Mouse (Mus musculus) forebrain, postnatal 0 days (tissue): ENCODE measurements around the gene Sfxn2. TPM values are rescaled to one million over a fixed set of nuclear protein-coding genes. Genes with fewer than 3 reads are reported as not detected.
A peak's percentile ranks its signal among the peaks of the same experiment; 100 is the strongest.

Experiments
- ATAC-seq: fragments of 200-750 bp; cut with Nextera tagmentation; 2 replicates; pipeline ENCODE4 v1.8.0; 2017; ENCODE audit warnings: mild to moderate bottlenecking, moderate library complexity
- DNase-seq: peaks from one replicate; pipeline ENCODE4 v3.0.0-alpha.2; 2015
- H3K27ac ChIP-seq: fragments of 300-500 bp; sonication (generic); 2 replicates; pipeline ENCODE4 v1.5.1; 2014; ENCODE audit warnings: low read depth, mild to moderate bottlenecking, antibody characterized with exemption, low read length, moderate library complexity, mixed read lengths
- H3K27me3 ChIP-seq: fragments of 300-500 bp; sonication (generic); 2 replicates; pipeline ENCODE4 v1.6.1; 2014; ENCODE audit warnings: mild to moderate bottlenecking, low read length, mixed read lengths; ENCODE audit not compliant: insufficient read depth
- H3K36me3 ChIP-seq: fragments of 300-500 bp; sonication (generic); 2 replicates; pipeline ENCODE4 v1.6.1; 2014; ENCODE audit warnings: mild to moderate bottlenecking, moderate library complexity; ENCODE audit not compliant: insufficient read depth
- H3K4me1 ChIP-seq: fragments of 300-500 bp; sonication (generic); 2 replicates; pipeline ENCODE4 v1.6.1; 2014; ENCODE audit warnings: antibody characterized with exemption; ENCODE audit not compliant: insufficient read depth
- H3K4me2 ChIP-seq: fragments of 300-500 bp; sonication (generic); 2 replicates; pipeline ENCODE4 v1.6.1; 2014; ENCODE audit warnings: low read depth, mild to moderate bottlenecking, moderate library complexity
- H3K4me3 ChIP-seq: fragments of 300-500 bp; sonication (generic); 2 replicates; pipeline ENCODE4 v1.5.1; 2014; ENCODE audit warnings: low read depth, low read length, mixed read lengths
- H3K9ac ChIP-seq: fragments of 300-500 bp; sonication (generic); 2 replicates; pipeline ENCODE4 v1.6.1; 2014; ENCODE audit warnings: mild to moderate bottlenecking
- H3K9me3 ChIP-seq: fragments of 300-500 bp; sonication (generic); 2 replicates; pipeline ENCODE4 v1.6.1; 2016; ENCODE audit warnings: low read length
- CTCF ChIP-seq: sonication (generic); IDR thresholded peaks from 2 replicates; pipeline ENCODE4 v1.5.1; 2016; ENCODE audit warnings: antibody characterized with exemption, control low read depth, low read depth
- WGBS: fragments of 180-500 bp; shearing (Covaris S2); extraction: QIAGEN DNeasy Blood & Tissue Kit; methylation state at CpG from one replicate; pipeline ENCODE4 v1.1.7; 2014; 5-methylcytosine and 5-hydroxymethylcytosine counted together
- polyA plus RNA-seq: library from polyadenylated mRNA; unstranded; fragments of >200 nt; fragmentation: Nextera tagmentation; extraction: Ambion mirVana; gene quantifications from 2 replicates; pipeline ENCODE4 v1.2.1, GENCODE M21; 2015
- total RNA-seq: library from RNA; depleted of rRNA; stranded (reverse); fragments of >200 nt; gene quantifications from 2 replicates; pipeline ENCODE4 v1.2.3, GENCODE M21; 2014

Sfxn2 gene
- total and polyA plus RNA-seq, 2 experiments from 2014 or later: 10.6 to 12.6 TPM

DNA sequence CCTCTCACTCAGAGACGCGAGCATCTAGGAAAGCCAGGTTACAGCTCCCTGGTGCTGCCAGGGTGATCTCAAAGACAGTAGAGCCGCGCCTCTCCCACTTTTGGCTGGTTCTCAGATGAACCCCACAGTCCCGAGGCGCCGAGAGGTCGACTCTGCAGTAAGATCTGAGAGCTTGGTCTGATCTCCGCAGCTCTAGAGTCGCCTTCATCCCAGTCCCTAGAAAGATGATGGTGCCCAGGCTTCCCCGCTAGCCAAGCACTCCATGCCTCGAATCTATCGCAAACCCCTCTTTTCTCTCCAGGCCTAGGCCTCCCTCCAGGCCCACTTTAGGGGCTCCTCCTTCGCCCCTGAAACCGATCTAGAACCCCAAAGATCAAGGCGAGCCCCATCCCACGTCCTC lies 617 bp upstream of the Sfxn2 start:
- Histone ChIP-seq H3K9ac (peak overlapping the region; percentile 73), H3K4me3 (peak overlapping the region; percentile 62), H3K36me3 (no peaks in the 10 kb centered on the region), H3K4me2 (peak overlapping the region; percentile 58), H3K4me1 (peaks cover 8% of the 10 kb centered on the region; the same call in 1 of the 2 replicates), H3K27me3 (no peaks in the 10 kb centered on the region), H3K27ac (peak overlapping the region; percentile 78), H3K9me3 (no peaks in the 10 kb centered on the region)
- DNase-seq (no peak), ATAC-seq (peak; percentile 42; the same call in 1 of the 2 replicates)
- WGBS: under 1% methylated on average over 17 of the region's 17 CpGs
- no peak for TF ChIP-seq CTCF

DNA sequence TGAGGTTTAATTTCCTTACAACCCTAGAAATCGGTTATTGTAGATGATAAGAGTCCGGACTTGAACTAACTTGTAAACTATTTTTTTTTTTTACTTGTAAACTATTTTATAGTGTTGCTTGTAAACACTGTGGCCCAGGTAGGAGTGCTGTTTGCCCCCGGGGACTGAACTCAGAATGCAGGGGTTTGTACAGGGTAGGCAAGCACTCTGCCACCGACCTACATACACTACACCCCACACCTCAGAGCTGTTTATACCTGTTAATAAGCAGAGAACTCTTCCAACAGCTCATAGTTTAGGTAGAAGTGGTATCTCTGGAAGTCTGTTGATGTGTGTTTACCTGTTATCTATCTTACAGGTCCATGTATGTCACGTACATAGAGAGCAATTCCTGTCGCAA lies 825 bp downstream of the Sfxn2 start:
- no peak for ATAC-seq
- H3K27me3 ChIP-seq: no peaks in the 10 kb centered on the region
- peak overlapping the region; percentile 62 for H3K4me3 ChIP-seq
- no peaks in the 10 kb centered on the region for H3K9me3 ChIP-seq
- 52% methylated on average over 6 of the region's 6 CpGs for WGBS
- no peak for TF ChIP-seq CTCF
- no peak overlapping the region for H3K27ac ChIP-seq
- peak overlapping the region; percentile 58 for H3K4me2 ChIP-seq
- 0 out of 2 replicates have a peak overlapping the region, but pooled peaks have one; percentile 61 for H3K9ac ChIP-seq
- no peak for DNase-seq
- no peaks in the 10 kb centered on the region for H3K36me3 ChIP-seq
- H3K4me1 ChIP-seq: peaks cover 8% of the 10 kb centered on the region; the same call in 1 of the 2 replicates

DNA sequence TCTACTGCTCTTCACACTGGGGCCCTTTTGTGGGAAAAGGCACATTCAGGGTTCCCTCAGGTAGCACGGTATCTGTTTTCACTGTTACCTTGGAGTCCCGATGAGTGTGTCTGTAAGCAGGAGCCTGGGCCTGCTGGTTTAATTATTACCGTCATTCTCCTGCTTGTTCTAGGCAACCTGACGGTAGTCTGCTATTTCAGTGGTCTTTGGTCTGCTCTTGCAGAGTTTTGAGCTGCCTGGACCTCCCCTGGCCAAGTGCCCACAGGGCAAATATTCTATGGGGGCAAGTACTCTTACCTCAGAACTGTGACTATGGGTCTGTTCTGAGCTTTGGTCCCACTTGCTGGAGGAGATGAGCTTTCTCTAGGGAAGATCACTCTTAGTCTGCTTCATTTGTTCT lies 2.0 kb downstream of the Sfxn2 start:
- H3K27me3 ChIP-seq: no peaks in the 10 kb centered on the region
- H3K9me3 ChIP-seq: no peaks in the 10 kb centered on the region
- no peak overlapping the region for H3K9ac ChIP-seq
- H3K4me3 ChIP-seq: no peak overlapping the region
- no peak overlapping the region for H3K4me2 ChIP-seq
- 61% methylated on average over 4 of the region's 4 CpGs for WGBS
- DNase-seq: no peak
- no peak for ATAC-seq
- no peak overlapping the region for H3K27ac ChIP-seq
- no peak for TF ChIP-seq CTCF
- peaks cover 8% of the 10 kb centered on the region; the same call in 1 of the 2 replicates for H3K4me1 ChIP-seq
- H3K36me3 ChIP-seq: no peaks in the 10 kb centered on the region

GRCm38 (mm10) chr19:46587823-46588508 lies 14.8 kb downstream of the Sfxn2 start:
- peak; percentile 97 for TF ChIP-seq CTCF
- H3K4me3 ChIP-seq: no peak overlapping the region
- DNase-seq (peak; percentile 87), ATAC-seq (peak; percentile 91)
- no peak overlapping the region for H3K4me2 ChIP-seq
- no peak overlapping the region for H3K9ac ChIP-seq
- no peaks in the 10 kb centered on the region for H3K4me1 ChIP-seq
- H3K27ac ChIP-seq: no peak overlapping the region
- WGBS: 59% methylated on average over 13 of the region's 13 CpGs
- H3K27me3 ChIP-seq: no peaks in the 10 kb centered on the region
- H3K9me3 ChIP-seq: no peaks in the 10 kb centered on the region
- H3K36me3 ChIP-seq: peaks cover 45% of the 10 kb centered on the region

- H3K27ac ChIP-seq: no peak overlapping the region
- H3K36me3 ChIP-seq: peaks cover 45% of the 10 kb centered on the region
- WGBS: 90% methylated on average over 6 of the region's 6 CpGs
- no peaks in the 10 kb centered on the region for H3K9me3 ChIP-seq
- DNase-seq (no peak), ATAC-seq (no peak)
- H3K9ac ChIP-seq: no peak overlapping the region
- no peaks in the 10 kb centered on the region for H3K4me1 ChIP-seq
- no peak for TF ChIP-seq CTCF
- no peaks in the 10 kb centered on the region for H3K27me3 ChIP-seq
- H3K4me3 ChIP-seq: no peak overlapping the region
- no peak overlapping the region for H3K4me2 ChIP-seq
Observed at GRCm38 (mm10) chr19:46591575-46591974, 18.4 kb downstream of the Sfxn2 start.

DNA sequence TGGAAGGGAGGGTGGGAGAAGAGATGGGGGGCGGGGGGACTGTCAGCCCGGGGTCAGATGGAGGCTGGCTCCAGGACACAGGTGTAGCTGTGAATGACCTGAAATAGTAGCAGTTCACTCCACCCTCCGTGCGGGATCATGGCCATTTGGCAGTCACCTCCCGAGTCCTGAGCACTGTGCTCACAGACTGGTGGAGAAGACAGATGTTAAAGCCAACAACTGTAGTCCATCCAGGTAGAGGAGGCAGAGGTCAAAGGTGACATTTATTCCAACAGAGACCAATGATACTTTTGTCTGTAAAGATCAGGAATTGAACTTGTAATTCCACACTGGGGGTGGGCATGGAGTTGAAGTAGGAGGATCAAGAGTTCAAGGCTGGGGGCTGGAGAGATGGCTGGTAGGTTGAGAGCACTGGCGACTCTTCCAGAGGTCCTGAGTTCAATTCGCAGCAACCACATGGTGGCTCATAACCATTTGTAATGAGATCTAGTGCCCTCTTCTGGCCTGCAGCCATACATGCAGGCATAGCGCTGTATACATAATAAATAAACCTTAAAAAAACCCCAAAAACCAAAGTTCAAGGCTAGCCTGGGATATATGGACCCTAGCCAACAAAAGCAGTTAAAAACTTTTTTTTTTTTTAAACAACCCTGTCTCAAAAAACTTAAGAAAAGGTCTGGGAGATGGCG lies 19.7 kb downstream of the Sfxn2 start:
- DNase-seq (no peak), ATAC-seq (no peak)
- 0 out of 2 replicates have a peak, but pooled peaks have one; percentile 22 for TF ChIP-seq CTCF
- peaks cover 43% of the 10 kb centered on the region for H3K36me3 ChIP-seq
- H3K9ac ChIP-seq: no peak overlapping the region
- no peaks in the 10 kb centered on the region for H3K4me1 ChIP-seq
- H3K27me3 ChIP-seq: no peaks in the 10 kb centered on the region
- H3K4me2 ChIP-seq: no peak overlapping the region
- no peak overlapping the region for H3K27ac ChIP-seq
- whole genome bisulfite sequencing: 94% methylated on average over 9 of the region's 9 CpGs
- H3K4me3 ChIP-seq: no peak overlapping the region
- no peaks in the 10 kb centered on the region for H3K9me3 ChIP-seq

- Histone ChIP-seq H3K9ac (no peak overlapping the region), H3K9me3 (no peaks in the 10 kb centered on the region), H3K4me3 (peak overlapping the region; percentile 11), H3K27me3 (no peaks in the 10 kb centered on the region), H3K4me1 (peaks cover 9% of the 10 kb centered on the region; the same call in 1 of the 2 replicates), H3K27ac (no peak overlapping the region), H3K36me3 (peaks cover 18% of the 10 kb centered on the region), H3K4me2 (peak overlapping the region; percentile 35)
- ATAC-seq (no peak), DNase-seq (no peak)
- WGBS: 82% methylated on average over 4 of the region's 4 CpGs
- TF ChIP-seq CTCF: no peak
Observed at GRCm38 (mm10) chr19:46598187-46598586, 25.0 kb downstream of the Sfxn2 start.
